Mouse (Mus musculus) mouse trophoblast stem cell (cell line): ENCODE measurements around the gene Pacrg.

Experiments used
- in situ Hi-C, 2 experiments: fragments of 300-500 bp; cut with MseI, MboI; formaldehyde crosslinking; loops; 2 replicates in 1 of 2; 3 replicates in 1 of 2; pipeline ENCODE4 v1.15.1; 2025

Gene Pacrg

DNA sequence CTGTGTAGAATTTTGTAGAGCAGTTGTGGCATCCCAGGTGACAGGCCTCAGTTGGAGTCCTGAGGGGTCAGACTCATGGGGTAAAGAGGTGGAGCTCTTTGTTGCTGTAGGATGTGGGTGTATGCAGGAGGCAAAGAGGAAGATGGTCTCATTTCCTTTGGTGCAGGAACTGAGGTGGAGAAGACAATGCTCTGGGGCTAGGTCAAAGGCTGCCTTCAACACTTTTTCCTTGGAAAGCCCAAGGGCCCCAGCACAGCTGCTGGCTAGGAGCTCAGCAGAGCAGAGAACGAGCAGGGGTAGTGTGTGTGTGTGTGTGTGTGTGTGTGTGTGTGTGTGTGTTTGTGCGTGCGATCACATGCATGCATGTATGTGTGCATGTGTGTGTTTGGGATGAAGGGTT is 387.3 kb downstream of the Pacrg start:
- in situ Hi-C loops: no loop called here

DNA sequence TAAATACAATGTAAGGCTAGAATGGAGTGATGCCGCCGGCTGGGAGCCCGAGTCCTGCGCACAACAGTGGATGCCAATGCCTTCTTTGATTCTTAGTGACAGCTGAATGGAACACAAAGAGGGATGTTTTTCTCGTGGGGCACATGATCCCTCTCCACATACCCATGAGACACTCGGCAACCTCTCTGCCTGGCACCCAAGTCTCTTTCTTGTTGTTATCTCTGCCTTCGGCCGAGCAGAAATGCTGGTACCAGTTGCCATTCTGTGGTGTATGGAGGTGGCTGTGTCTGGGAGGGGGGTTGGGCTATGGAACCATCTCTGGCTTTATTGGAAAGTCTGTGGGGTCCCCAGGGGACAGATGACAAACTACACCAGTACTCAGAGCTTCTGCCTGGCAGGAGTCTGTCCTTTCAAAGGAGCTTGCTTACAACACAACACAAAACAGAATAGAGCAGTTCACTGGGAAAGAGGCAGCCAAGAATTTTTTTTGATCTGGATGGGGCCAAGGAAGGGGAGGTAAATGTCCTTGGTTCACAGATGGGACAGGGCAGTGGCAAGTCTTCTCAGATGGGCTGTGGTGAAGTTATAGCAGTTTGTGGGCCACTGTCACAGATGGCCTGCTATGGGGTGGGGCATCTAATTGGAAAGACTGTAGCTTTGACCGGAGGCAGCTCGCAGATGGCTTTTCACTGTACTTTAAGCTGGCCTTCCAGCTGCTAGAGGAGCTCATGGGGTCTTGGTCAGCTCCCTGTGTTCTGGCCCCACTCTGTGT is 388.6 kb downstream of the Pacrg start:
- in situ Hi-C loops: no loop called here

DNA sequence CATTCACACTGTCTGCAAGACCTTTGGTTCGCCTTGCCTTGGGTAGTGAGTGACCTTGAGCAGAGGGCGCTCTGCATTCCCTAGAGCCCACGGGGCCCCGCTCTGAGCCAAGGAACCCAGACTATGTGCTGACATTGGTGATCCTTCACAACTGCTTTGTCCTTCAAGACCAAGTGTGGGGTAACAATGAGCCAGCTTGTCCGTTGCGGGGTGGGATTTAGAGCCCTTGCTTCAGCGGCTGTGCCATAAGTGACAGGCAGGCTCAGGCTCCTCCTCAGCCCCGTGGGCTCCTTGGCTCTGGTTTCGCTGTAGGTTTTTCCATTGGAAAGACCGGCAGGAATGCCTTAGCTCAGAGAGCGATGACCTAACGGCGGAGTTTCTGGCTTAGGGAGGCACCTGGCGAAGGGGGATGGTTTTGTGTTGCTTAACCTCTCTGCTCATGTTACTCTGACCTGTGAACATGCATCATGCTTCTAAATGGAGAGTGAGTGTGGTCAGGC is 390.3 kb downstream of the Pacrg start:
- in situ Hi-C loops: no loop called here

DNA sequence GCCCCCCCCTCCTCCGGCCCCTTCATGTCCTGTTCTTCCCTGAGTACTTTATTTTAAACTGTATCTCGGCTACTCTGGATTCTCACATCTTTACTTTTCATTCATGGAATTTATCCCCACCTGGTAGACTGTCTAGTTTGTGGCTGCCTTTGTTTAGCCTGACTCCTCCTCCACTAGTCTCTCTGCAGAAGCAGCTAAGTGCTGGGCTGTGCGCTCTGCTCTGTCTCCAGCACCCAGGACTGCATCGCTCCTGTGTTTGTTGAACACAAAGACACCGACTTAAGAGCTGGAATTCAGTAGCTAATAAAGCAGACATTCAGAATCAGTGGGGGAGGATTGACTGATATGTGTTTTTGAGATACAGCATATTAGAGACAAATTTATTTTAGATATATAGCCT is 391.7 kb downstream of the Pacrg start:
- in situ Hi-C loops: no loop called here

DNA sequence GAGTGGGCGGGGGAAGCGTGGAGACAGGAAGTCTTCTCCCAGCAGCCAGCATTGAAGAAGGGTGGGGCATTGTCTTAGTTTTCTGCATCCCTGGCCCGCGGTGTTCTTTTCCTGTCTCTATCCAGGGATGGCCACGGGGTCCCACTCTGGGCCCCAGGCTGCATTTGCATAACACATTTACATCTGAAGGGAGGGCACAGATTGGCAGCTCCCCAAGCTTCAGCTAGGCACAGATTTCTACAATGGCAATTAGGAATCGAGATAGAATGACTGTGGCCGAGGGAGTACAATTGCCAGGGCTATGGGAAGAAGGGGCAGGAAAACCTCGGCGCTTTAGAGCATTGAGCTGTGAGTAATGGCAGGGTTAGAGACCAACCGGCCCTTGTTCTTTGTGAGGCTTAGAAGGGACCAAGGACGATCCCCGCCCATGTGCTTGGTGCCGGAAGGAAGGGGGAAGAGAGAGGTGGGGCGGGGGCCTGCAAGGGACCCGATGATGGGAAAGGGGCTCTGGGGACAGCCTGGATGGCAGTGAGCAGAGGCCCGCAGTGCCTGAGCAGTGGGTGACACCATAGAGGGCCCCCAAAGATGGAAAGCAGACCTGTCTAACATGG is 398.5 kb downstream of the Pacrg start:
- in situ Hi-C loops: no loop called here

DNA sequence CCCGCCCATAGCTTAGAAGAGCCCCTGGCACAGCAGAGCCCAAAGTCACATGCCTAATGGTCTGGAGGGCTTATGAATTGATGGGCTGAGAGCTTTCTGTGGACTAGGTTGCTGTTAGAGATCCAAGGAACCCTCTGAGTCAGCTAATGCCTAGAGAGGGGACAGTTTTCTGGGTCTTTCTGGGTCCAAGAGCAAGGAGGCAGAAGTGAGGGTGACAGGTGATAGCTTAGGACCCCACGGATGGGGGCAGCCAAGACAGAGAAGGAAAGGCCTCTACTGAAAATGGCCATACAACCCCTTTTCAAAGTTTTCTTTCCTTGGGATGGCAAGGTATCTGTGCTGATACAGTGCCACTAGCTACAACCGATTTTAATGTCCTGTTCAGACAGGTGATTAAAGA is 399.1 kb downstream of the Pacrg start:
- in situ Hi-C loops: no loop called here

DNA sequence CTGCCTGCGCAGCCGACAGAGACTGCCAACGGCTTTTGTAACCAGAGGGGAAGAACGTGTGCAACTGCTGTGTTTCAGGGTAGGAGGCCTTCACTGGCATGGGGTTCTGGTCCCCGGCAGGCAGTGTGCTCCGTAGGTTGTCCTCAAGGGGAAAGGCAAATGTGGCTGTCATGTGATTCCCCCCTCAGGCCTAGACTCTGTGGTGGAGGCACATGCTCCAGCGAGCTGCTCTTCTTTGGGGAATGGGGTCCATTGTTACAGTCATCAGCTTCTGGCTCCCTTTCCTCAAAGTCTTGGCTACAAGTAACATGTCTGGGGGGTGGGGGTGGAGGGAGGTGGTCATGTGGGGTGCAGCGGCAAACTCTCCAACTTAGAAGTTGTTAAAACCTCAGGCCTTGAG is 400.3 kb downstream of the Pacrg start:
- in situ Hi-C loops: no loop called here

DNA sequence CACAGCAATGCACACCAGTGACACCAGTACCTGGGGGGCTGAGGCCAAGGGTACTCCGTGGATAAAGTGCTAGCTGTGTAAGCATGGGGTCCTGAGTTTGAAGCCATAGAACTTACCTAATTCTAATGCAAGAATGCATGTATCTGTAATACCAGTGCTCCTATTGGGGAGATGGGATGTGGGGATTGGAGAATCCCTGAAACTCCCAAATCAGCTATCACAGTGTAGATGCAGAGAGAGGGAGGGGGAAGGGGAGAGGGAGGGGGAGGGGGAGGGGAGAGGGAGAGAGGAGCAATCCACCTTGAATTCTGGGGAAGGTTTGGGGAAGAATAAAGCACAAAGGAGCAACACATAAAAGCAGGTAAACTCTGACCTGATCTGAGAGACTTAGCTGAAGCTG is 405.2 kb downstream of the Pacrg start:
- in situ Hi-C loops: no loop called here

DNA sequence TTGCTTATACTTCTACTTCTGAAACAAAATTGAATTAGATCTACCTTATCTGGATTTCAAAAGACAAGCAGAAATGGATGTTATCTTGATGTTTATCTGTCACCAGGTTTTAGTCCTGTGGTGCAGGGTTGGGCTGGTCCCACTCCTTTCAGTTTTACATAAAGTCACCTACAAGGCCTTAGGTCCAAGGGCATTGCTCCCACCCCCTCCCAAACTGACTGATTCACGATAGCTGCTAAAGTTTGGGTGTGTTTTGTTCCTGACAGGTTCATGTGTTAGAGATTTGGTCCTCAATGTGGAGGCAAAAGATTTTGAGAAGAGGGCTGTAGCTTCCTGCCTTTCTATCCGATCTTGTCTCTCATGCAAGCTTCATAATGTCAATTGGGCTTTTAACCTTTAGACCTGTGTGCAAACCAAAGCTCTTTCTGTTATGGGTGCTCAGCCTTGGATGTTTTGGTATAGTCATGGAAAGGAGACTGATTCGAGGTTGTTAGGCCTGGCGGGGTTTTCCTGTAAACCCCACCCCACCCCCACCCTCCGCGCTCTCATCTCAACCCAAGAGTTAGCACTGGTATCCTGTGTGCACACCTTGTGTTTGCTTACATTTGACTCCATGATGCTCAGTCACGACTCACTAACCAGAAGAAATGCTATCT is 407.5 kb downstream of the Pacrg start:
- in situ Hi-C loops: no loop called here

DNA sequence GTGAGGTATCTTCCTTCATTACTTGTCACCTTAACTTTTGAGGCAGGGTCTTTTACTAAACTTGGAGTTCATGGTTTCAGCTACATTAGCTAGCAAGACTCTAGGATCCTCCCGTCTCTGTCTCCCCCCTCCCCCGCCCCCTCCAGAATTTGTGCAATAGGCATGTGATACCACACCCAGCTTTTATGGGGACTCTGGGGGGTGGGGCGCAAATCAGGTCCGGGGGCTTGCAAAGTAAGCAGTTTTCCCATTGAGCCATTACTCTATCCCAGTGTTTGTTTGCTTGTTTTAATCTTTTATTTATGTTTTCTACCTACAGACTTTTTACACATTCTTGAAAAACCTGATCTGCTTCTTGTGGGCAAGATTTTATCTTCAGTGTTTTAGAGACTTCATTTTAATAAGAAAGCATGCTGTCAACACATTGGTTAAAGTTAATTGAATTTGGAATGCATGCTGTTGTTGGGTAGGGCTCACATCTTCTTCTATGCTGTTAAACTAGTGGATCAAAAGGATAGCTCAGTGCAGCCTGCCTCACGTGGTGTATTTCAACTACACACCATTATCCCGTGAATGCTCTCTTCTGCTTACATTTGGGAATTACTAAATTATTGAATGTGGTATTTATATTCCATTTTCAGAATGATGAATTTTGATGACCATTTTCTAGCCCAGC is 408.1 kb downstream of the Pacrg start:
- in situ Hi-C loops: no loop called here

DNA sequence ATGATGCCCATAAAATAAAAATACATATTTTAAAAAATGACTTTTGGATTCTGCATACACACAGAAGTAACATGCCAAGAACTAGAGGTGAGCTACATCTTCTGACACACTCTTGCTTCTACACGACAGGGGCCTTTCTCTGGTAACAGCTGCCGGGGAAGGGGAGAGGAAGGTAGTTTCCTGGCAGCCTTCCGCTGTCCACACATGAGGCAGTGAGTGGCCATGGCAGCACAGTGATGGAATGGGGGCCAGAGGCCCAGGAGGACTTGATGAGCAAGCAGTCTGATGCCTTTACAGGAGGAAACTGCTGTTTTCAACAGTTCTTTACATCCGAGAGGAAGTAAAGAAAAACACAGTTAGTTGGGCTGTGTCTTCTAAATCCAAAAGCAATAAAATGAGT is 409.3 kb downstream of the Pacrg start:
- in situ Hi-C loops: no loop called here

DNA sequence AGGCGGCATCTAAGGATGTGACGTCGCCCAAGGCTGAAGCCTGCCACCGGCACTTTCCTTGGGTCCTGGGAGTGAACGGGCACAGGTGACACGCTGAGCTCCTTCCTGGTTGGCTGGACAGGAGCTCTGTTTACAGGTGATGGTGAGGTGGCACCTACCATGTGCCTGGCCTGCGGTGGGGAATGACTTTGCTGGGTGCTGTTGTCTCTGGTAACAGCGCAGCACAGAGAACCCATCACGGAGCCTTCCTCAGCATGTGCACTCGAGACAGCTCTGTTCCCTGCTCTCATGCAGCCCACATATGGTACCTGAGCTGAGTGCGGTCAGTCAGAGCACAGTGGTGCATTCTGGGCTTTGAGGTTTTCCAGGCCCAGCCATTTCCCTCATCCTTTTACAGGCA is 410.7 kb downstream of the Pacrg start:
- in situ Hi-C loops: no loop called here

DNA sequence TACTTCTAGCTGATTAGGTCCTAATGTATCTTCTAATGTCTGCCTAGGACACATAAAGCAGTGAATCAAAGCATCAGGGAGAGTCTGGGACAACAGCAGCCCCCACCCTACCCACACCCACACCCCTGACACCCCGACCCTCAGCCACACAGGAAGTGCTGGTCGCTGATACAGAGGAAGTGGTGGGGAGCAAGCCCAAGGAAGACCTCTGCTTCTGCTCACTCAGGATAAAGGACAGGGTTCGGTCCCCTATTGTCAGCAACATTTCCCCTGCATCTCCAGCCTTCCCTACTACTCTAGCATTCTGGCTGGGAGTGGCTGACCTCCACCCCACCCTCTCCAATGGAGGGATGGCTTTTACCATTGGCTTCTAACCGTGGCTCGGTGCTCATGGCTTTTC is 414.8 kb downstream of the Pacrg start:
- in situ Hi-C loops: no loop called here

DNA sequence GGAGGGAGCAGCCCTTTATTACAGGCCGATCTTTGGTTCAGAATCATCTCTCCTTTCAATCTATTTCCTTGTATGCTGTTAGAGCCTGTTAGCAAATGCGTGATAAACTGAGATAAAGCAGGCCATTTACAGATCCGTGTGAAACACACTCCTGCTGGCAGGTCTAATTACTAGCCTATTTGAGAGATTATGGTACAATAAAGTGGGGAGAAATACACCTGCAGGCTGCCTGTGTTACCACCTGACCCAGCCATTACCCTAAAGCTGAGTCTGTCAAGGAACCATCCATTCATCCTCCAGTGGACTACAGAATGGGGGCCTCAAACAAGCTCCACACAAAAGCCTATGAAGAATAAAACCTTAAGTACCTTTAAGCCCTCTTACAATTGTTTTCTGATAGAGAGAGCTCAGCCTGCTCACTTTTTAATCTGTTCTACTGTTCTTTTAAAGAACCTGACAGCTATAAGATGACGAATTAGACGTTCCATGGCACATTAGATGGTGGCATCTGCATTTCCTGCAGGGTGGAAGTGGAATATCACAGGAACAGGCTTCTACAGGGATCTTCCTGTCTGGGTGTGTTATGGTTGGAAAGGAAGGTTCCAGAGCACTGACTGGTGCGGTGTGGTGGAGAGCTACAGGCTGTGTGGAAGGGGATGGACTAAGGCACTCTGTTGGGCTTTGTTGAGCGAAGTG is 422.4 kb downstream of the Pacrg start:
- in situ Hi-C loops: no loop called here

DNA sequence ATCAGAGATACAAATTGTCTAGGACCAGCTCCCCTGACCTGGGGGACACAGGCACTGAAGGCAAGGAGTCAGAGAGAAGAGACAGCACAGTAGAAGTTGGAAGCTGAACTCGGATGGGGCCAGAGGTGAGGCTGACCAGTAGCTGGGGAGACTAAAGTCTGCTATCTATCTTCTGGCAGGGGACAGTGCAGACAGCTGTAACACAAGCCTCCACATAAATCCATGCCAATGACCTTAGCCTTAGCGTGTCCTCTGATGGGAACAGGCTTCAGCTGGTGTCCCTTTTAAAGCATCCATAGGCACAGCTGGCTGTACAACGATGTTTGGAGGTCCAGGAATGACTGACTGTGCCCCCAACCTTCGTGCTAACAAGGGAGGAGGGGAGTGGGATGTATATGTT is 423.1 kb downstream of the Pacrg start:
- in situ Hi-C loops: no loop called here

DNA sequence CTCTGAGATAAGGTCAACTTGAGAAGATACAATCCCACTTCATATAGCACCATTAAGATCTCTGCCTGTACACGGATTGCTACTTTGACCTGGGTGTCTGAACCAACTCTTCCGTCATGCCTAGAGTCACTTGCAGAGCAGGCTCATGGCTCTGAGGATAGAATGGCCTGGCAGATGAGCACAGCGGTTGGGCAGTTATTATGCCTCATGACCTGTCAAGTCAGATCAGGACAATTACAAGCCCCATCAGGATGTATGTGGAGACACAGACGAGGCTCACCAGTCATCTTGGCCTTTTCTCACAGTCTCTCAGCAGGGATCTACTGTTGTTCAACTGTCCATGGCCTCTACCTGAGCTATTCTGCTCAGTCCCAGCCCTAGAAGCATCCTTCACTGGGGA is 424.0 kb downstream of the Pacrg start:
- in situ Hi-C loops: no loop called here

DNA sequence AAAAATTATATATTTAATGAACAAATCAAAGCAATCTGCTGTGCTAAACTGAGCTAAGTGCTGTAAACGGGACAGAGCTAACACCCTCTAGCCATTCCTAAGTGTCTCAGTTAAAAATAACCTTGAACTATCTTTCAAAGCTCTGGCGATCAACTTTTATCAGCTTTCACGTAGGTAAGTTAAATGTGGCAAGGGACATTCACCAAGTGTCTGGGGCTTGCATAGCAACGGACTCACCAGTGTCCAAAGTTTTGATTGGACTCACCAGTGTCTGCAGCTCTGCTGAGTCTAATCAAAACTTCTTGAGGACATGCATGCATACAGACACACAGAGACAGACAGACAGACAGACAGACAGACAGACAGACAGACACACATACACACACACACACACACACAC is 425.7 kb downstream of the Pacrg start:
- in situ Hi-C loops: no loop called here

DNA sequence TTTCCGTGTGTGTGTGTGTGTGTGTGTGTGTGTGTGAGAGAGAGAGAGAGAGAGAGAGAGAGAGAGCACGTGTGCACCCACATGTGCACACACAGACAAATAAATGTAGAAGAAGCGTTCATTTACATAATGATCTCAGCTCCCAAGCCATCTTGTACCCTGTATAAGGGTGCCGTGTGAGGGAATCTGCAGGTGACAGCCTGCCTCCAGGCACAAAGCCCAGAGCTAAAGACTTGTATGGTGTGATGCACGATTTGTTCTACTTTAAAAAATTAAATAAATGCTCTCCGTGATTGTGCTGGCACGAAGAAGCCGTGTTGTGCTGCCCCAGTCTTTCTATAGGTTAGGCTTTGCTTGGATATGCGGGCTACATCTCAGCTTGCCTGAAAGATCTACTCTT is 426.2 kb downstream of the Pacrg start:
- in situ Hi-C loops: no loop called here

DNA sequence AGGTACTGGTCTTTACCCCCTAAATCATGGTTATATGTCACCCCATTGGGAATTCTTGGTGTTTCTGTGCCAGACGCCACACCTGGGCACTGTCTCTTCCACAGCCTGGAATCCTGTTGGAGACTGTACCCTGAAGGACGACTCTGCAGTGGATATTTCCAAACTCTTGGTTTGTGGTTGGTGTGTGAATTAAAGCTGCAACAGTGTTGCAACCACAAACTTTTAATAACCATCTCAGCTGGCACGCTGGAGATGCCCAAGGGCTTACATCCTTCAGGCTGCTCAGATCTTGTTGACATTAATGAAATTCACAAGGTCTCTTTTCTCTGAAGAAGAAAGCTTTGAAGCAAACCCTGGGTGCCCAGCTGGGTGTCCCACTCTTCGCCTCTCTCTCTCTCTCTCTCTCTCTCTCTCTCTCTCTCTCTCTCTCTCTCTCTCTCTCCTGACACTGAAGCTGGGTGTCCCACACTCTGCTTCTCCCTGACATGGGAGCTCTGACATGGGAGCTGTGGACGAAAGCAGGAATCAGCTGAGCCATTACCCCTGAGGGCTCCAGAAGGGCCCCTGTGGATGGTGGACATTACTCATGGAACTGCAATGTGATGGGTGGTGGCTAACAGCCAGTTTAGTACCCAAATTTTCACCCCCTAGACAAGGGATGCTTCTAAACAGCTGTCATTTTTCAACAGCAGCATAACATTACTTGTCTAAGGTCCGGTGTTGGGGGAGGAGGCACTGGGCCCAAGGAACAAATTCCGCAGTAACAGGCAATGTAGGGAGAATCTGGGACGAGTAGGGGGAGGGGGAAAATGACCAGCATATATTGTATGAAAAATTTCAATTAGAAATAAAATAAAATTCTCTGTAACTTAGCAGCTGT is 429.3 kb downstream of the Pacrg start:
- in situ Hi-C loops: no loop called here

DNA sequence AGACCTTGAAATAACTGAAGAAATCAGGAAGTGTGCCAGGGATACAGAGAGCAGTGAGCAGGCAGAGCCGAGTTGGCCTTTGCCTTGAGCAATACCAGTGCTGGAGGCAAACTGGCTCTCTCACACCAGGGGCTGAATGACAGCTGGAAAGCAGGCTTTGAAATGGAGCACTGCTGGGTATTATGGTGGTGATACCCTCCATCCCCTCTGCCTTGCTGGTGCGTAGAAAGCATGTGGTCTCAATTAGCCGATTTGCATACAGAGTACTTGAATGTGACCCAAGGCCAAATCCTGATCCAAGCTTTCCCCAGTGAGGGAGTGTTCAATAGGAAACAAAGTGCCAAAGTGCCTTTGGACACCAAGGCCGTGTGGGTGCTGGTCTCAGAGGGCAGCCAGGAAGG is 431.4 kb downstream of the Pacrg start:
- in situ Hi-C loops: no loop called here
